Mouse (Mus musculus) A20 (cell line): ENCODE data around the gene Idh2.
"Not testable (repeated sequence)": the region's sequence is repeated elsewhere in the genome, so short reads cannot be mapped to it uniquely, and the experiment has no call there.

Experiments used
- DNase-seq: peaks from one replicate; pipeline ENCODE4 v3.0.0-alpha.2; 2011; ENCODE audit warnings: low read depth, low spot score

Idh2 gene

GRCm38 (mm10) chr7:80060012-80060778, 55.0 kb downstream of the Idh2 start:
- DNase-seq: no peak

- DNase-seq: peak; percentile 63
Measured at GRCm38 (mm10) chr7:80059064-80059838, 55.9 kb downstream of the Idh2 start.

GRCm38 (mm10) chr7:80058405-80059063, 56.7 kb downstream of the Idh2 start:
- DNase-seq: no peak

- no peak for DNase-seq
Measured at GRCm38 (mm10) chr7:80057781-80058180, 57.4 kb downstream of the Idh2 start.

GRCm38 (mm10) chr7:80057002-80057691, 58.0 kb downstream of the Idh2 start:
- DNase-seq: no peak

GRCm38 (mm10) chr7:80055781-80056180, 59.4 kb downstream of the Idh2 start:
- peak; percentile 59 for DNase-seq

GRCm38 (mm10) chr7:80053147-80053546, 62.0 kb downstream of the Idh2 start:
- no peak for DNase-seq

GRCm38 (mm10) chr7:80052261-80052660, 62.9 kb downstream of the Idh2 start:
- DNase-seq: no peak

GRCm38 (mm10) chr7:80051835-80052234, 63.4 kb downstream of the Idh2 start:
- DNase-seq: no peak

GRCm38 (mm10) chr7:80050382-80050781, 64.8 kb downstream of the Idh2 start:
- DNase-seq: not testable (repeated sequence)

GRCm38 (mm10) chr7:80049746-80050145, 65.4 kb downstream of the Idh2 start:
- no peak for DNase-seq

- no peak for DNase-seq
Measured at GRCm38 (mm10) chr7:80047041-80047440, 68.2 kb downstream of the Idh2 start.
